Mouse (Mus musculus): ENCODE data around the gene Ctnna2.

GRCm38 (mm10) chr6:77139306-77139920 is 840.1 kb downstream of the Ctnna2 start:
- TF ChIP-seq ZC3H11A (IDR thresholded peaks at IDR 0.05; ENCODE audit: borderline replicate concordance, low read depth, low read length) (no peak), HCFC1 (IDR thresholded peaks at IDR 0.05; ENCODE audit: borderline replicate concordance, insufficient read depth, low read length) (no peak), CHD2 (IDR thresholded peaks at IDR 0.05; ENCODE audit: low read depth, low read length) (no peak)

Data from ES-E14 (cell line).